Mouse (Mus musculus) heart, adult 2 months (tissue): ENCODE data around the gene Rsad1. TPM values are rescaled to one million over a fixed set of nuclear protein-coding genes. Genes with fewer than 3 reads are reported as not detected.
A peak's percentile ranks its signal among the peaks of the same experiment; 100 is the strongest.

Experiments
- DNase-seq, 2 experiments: peaks; one replicate each; pipeline ENCODE4 v3.0.0; 2021
- H3K27ac ChIP-seq: fragments of 200-600 bp; 2 replicates; pipeline ENCODE4 v1.8.1; 2022
- H3K27me3 ChIP-seq: fragments of 200-500 bp; 2 replicates; pipeline ENCODE4 v1.6.1; 2012; ENCODE audit warnings: mild to moderate bottlenecking, low read length, inconsistent platforms, mixed read lengths; ENCODE audit not compliant: control insufficient read depth, insufficient read depth
- H3K36me3 ChIP-seq: fragments of 200-500 bp; 2 replicates; pipeline ENCODE4 v1.6.1; 2012; ENCODE audit warnings: low read length, inconsistent platforms; ENCODE audit not compliant: control insufficient read depth, insufficient read depth
- H3K4me1 ChIP-seq: fragments of 200-500 bp; 2 replicates; pipeline ENCODE4 v1.6.1; 2011; ENCODE audit warnings: low read length; ENCODE audit not compliant: control insufficient read depth, insufficient read depth
- H3K4me3 ChIP-seq: fragments of 200-600 bp; 2 replicates; pipeline ENCODE4 v1.8.1; 2022
- H3K79me2 ChIP-seq: fragments of 200-500 bp; replicated peaks from 2 replicates; pipeline ENCODE4 v1.6.1; 2012; ENCODE audit warnings: mild to moderate bottlenecking, inconsistent platforms, low read length, moderate library complexity, mixed read lengths; ENCODE audit not compliant: control insufficient read depth, insufficient read depth
- H3K9ac ChIP-seq: fragments of 200-500 bp; 2 replicates; pipeline ENCODE4 v1.6.1; 2012; ENCODE audit warnings: low read depth, mild to moderate bottlenecking, control low read depth, inconsistent platforms, low read length, mixed read lengths
- CTCF ChIP-seq: fragments of 200-600 bp; IDR thresholded peaks from 2 replicates; pipeline ENCODE4 v1.8.1; 2022; ENCODE audit warnings: antibody characterized with exemption, mild to moderate bottlenecking, moderate library complexity
- EP300 ChIP-seq: fragments of 200-500 bp; IDR thresholded peaks from 2 replicates; pipeline ENCODE4 v1.6.1; 2011; ENCODE audit warnings: low read depth, low read length, control low read depth; ENCODE audit not compliant: insufficient read depth
- POLR2A ChIP-seq: fragments of 200-500 bp; IDR thresholded peaks from 2 replicates; pipeline ENCODE4 v1.6.1; 2011; ENCODE audit warnings: mild to moderate bottlenecking, low read depth, low read length, control low read depth; ENCODE audit not compliant: insufficient read depth
- WGBS: fragments of 180-500 bp; shearing (Covaris S2); methylation state at CpG from one replicate; pipeline ENCODE4 v1.1.7; 2018; 5-methylcytosine and 5-hydroxymethylcytosine counted together
- intact Hi-C: fragments of 180-260 bp; cut with DNase I; formaldehyde crosslinking; loops from one replicate; pipeline ENCODE4 v1.15.1; 2025
- polyA plus RNA-seq: library from polyadenylated mRNA; depleted of rRNA; stranded (reverse); fragments of >200 nt; gene quantifications from 2 replicates; pipeline ENCODE4 v1.2.3, GENCODE M21; 2012
- total RNA-seq, 2 experiments: library from RNA; stranded (reverse); gene quantifications; 2 replicates each; pipeline ENCODE4 v1.2.3; 2021

Gene Rsad1
- total and polyA plus RNA-seq, 3 experiments: 9.3 to 14.1 (median 12.6) TPM

DNA sequence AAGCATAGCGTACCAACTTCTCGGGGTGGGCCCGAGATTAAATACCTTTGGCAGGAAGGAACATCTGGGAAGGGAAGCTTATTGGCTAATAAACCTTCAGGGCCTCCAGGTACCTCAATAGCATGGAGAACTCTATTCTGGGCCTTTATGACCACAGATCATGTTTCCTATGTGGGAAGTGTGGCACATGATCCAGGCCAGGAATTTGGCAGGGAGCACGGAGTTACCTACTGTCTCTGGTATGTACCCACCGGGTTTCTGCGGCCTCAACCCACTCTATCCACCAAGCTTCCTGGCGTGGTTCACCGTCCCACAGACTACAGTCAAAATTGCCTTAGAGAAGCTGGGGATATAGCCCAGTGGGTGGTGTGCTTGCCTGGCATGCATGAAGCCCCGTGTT, 36.0 kb upstream of the Rsad1 start:
- Histone ChIP-seq H3K4me3 (no peak overlapping the region), H3K27ac (no peak overlapping the region), H3K36me3 (no peaks in the 10 kb centered on the region), H3K4me1 (peaks cover 7% of the 10 kb centered on the region), H3K9ac (no peak overlapping the region), H3K27me3 (no peaks in the 10 kb centered on the region), H3K79me2 (no peaks in the 10 kb centered on the region)
- intact Hi-C loops: no loop called here
- WGBS: 82% methylated on average over 9 of the region's 9 CpGs
- no peak for DNase-seq
- TF ChIP-seq CTCF (no peak), POLR2A (no peak), EP300 (no peak)

GRCm38 (mm10) chr11:94580111-94580740, 31.2 kb upstream of the Rsad1 start:
- H3K79me2 ChIP-seq: no peaks in the 10 kb centered on the region
- no peak overlapping the region for H3K9ac ChIP-seq
- H3K36me3 ChIP-seq: no peaks in the 10 kb centered on the region
- H3K4me3 ChIP-seq: no peak overlapping the region
- TF ChIP-seq POLR2A (no peak), CTCF (no peak), EP300 (no peak)
- 91% methylated on average over 5 of the region's 5 CpGs for WGBS
- H3K4me1 ChIP-seq: 0 out of 2 replicates have a peak, but pooled peaks cover 2% of the 10 kb centered on the region
- DNase-seq: no peak
- intact Hi-C loops: no loop called here
- no peak overlapping the region for H3K27ac ChIP-seq
- H3K27me3 ChIP-seq: no peaks in the 10 kb centered on the region

- Histone ChIP-seq H3K9ac (no peak overlapping the region), H3K36me3 (no peaks in the 10 kb centered on the region), H3K4me3 (no peak overlapping the region), H3K27ac (no peak overlapping the region), H3K27me3 (no peaks in the 10 kb centered on the region), H3K4me1 (0 out of 2 replicates have a peak, but pooled peaks cover 2% of the 10 kb centered on the region), H3K79me2 (no peaks in the 10 kb centered on the region)
- intact Hi-C loops: no loop called here
- TF ChIP-seq POLR2A: no peak
- 89% methylated on average over 9 of the region's 9 CpGs for WGBS
- no peak for DNase-seq
Measured at GRCm38 (mm10) chr11:94576361-94576760, 27.3 kb upstream of the Rsad1 start.

DNA sequence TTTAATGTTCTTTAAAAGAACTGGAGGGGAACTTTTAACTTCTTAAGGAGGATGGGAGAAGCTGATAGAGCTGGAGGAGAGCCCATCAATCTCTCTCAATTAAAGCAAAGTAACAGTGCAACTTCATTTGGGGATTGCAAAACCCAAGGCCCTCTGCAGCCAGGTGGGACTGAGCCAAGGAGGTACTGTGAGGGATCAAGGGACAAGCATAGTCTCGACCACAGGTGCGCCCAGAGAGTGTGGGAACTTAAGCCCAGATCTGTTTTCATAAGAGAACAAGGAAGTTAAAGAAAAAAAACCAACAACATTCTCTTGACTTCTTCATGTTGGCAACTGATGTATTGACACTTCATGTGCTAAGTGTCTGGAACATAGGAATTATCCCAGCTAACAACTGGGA, 26.0 kb upstream of the Rsad1 start:
- H3K36me3 ChIP-seq: no peaks in the 10 kb centered on the region
- no peak overlapping the region for H3K27ac ChIP-seq
- H3K27me3 ChIP-seq: no peaks in the 10 kb centered on the region
- intact Hi-C loops: no loop called here
- no peak overlapping the region for H3K9ac ChIP-seq
- peaks cover 6% of the 10 kb centered on the region; the same call in 1 of the 2 replicates for H3K4me1 ChIP-seq
- H3K4me3 ChIP-seq: no peak overlapping the region
- 84% methylated on average over 2 of the region's 2 CpGs for whole genome bisulfite sequencing
- TF ChIP-seq EP300 (no peak), POLR2A (no peak), CTCF (no peak)
- H3K79me2 ChIP-seq: no peaks in the 10 kb centered on the region
- DNase-seq: no peak

- 24% methylated on average over 7 of the region's 7 CpGs for WGBS
Measured at GRCm38 (mm10) chr11:94574560-94574959, 25.5 kb upstream of the Rsad1 start.

DNA sequence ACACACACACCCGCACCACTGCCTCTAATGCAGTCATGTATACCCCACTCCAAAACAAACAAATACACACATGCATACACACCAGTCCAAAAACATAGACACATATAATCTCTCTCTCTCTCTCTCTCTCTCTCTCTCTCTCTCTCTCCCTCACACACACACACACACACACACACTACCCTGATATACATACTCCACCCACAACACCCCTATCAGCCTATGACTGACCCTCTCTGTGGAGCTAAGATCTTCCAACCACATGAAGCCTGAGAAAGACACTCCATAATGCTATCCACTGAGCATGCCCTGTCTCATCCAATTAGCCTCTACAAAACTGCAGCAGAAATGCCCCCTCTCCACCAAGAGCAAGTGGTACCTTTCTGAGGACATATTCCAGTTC, 22.8 kb upstream of the Rsad1 start:
- WGBS: 93% methylated on average over 1 of the region's 1 CpGs
- H3K27ac ChIP-seq: no peak overlapping the region
- TF ChIP-seq EP300 (no peak), CTCF (no peak), POLR2A (no peak)
- DNase-seq: no peak
- no peak overlapping the region for H3K9ac ChIP-seq
- H3K79me2 ChIP-seq: no peaks in the 10 kb centered on the region
- peaks cover 4% of the 10 kb centered on the region; the same call in 1 of the 2 replicates for H3K4me1 ChIP-seq
- intact Hi-C loops: no loop called here
- H3K27me3 ChIP-seq: no peaks in the 10 kb centered on the region
- H3K36me3 ChIP-seq: no peaks in the 10 kb centered on the region
- no peak overlapping the region for H3K4me3 ChIP-seq

More at GRCm38 (mm10) chr11:94574560-94574959, 25.5 kb upstream of the Rsad1 start:
- Histone ChIP-seq H3K4me1 (peaks cover 6% of the 10 kb centered on the region; the same call in 1 of the 2 replicates), H3K36me3 (no peaks in the 10 kb centered on the region), H3K9ac (no peak overlapping the region), H3K27ac (no peak overlapping the region), H3K79me2 (no peaks in the 10 kb centered on the region), H3K27me3 (no peaks in the 10 kb centered on the region), H3K4me3 (no peak overlapping the region)
- no peak for DNase-seq
- TF ChIP-seq POLR2A: no peak
- no peak for TF ChIP-seq EP300
- peak; percentile 65 for TF ChIP-seq CTCF
- intact Hi-C loops: no loop called here
